Mouse (Mus musculus): ENCODE measurements around the gene Tssk2.

Tssk2 gene

DNA sequence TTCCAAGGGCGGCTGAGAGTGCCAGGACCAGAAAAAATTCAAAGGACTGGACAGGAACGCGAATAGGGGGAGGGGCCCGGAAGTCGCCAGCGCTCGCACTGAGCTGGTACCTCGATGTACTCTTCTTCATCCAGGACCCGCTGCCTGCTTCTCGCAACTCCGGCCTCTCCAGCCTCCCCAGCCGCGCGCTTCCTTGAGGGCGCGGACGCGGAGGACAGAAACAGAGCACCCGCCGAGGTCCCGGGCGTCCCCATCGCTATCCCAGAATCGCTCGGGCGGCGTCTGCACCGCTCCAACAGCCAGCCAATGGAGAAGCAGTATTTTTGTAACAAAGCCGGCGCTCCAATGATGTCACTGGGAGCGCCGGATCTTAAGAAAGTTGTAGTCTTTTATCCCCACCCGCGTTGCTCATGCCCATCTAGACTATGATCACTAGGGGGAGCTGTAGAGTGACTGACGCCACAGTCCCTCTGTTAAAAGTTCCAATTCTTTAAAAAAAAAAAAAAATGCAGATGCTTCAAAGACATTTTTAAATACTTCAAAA lies 12.7 kb downstream of the Tssk2 start, which contains the start of gene Ess2:
TSS of gene Ess2 (minus strand) at position 297 of the 544 bp plus-strand sequence.
- DNase-seq = peak; percentile 90

DNA sequence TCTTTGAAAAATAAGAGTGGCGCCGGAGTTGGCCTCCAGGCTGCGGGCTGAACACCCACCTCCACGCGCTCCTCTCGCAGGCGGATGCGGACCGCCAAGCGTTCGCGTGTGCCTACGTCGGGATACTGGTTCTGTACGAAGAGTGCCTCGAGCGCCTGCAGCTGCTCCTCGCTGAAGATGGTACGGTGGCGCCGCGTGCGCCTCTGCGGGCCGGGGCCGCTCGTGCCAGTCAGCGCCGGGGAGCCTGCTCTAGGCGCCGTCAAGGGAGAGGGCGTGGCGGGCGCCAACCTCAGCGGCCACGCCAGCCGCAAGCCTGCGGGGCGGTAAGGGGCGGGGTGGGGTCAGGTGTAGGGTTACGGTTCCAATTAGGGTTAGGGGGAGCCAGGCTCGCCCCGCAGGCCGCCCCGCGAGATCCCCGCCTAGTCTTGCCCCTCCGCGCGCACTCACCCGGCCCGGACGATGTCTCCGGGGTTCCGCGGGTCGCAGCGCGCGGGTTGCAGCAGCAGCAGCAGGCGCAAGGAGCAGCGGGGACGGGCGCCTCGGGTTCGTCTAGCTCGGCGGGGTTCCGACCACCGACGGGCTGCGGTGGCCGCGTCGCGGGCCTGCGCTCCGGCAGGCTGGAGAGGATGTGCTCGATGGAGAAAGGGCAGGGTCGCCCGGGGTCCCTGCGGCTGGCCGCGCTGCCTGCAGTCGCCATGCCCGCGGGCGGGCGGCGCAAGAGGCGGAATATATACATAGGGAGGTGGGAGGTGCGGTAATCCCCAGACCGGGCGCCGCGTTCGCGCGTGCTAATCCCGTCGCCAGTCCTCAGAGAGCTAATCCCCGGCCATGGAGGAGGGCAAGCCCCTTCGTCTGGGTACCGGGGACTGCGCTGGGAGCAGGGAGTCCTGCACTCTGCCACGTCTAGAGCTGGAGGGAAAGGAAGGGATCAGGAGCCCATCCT lies 16.1 kb downstream of the Tssk2 start, which contains the start of gene Gsc2:
TSS of gene Gsc2 (minus strand) at position 753 of the 943 bp plus-strand sequence.
- DNase-seq = peak; percentile 28

DNA sequence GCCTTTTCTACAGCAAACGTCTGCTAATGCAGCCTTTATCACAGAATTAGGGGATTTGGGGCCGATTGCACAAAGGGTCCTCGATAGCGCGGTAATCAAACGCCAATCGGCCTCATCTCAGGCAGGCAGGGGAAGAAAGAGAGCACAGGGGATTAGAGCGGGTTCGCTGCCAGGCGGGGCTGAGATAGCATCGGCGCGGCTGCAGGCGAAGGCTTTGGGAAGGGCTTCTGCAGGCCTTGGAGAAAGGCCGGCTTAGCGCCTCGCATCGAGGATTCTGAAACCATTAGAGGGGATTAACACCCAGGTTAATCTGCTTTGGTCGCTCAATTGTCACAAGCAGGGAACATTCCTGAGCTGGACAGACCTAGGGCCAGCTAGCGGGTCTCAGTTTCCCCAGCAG lies 22.1 kb downstream of the Tssk2 start:
- no peak for DNase-seq

DNA sequence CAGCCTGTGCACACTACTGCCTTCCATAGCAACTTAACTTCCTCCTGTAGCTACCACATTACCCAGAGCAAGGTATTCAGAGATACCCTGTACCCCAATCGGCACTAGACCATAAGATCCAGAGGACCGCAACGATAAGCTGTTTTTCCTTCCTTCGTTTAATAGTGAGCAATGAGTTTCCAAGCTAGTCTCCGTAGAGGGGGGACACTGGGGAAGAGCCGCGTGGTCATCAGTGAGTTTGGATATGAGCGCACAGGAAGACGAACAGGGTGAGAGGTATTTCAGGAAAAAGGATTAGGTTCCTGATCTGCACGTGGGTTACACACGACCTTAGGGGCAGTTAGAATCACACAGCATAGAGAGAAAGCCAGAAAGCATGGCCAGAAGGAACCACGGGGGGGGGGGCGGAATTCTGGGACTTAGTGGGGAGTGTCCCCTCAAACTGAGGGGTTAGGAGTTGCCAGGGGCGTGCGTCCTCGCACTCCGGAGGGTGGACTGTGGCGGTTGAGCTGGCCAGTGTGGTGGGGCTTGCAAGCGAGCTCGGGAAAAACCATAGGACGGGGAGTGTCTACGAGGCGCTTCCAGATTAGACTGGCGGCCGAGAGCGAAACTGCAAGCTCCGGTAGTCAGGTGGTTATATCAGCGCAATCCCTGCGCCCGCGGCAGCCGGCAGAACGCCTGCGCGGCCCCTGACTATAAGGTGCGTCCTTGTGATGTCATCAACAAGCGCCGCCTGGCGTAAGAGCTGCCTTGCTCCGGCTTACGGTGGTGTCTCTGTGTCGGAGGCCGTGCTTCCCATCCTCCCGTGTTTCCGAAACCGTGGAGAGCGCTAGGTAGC lies 23.1 kb downstream of the Tssk2 start:
- peak; percentile 93 for DNase-seq

DNA sequence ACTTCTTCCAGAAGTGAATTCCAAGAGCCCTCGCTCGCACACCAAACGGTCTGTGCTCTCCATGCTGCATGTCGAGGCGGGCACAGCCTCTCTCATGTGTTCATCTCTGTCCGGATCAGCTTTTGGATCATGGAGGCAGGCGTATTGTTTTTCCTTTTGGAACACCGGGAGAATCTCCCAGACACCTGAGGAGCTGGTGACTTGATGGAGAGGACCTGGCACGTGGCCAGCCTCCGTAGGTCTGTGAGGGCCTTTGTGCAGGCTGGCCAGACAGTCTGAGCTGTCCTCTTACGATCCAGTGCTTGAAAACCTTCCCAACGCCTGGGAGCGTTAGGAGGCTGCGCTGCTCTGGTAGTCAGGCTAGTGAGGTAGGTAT lies 23.7 kb downstream of the Tssk2 start:
- no peak for DNase-seq

DNA sequence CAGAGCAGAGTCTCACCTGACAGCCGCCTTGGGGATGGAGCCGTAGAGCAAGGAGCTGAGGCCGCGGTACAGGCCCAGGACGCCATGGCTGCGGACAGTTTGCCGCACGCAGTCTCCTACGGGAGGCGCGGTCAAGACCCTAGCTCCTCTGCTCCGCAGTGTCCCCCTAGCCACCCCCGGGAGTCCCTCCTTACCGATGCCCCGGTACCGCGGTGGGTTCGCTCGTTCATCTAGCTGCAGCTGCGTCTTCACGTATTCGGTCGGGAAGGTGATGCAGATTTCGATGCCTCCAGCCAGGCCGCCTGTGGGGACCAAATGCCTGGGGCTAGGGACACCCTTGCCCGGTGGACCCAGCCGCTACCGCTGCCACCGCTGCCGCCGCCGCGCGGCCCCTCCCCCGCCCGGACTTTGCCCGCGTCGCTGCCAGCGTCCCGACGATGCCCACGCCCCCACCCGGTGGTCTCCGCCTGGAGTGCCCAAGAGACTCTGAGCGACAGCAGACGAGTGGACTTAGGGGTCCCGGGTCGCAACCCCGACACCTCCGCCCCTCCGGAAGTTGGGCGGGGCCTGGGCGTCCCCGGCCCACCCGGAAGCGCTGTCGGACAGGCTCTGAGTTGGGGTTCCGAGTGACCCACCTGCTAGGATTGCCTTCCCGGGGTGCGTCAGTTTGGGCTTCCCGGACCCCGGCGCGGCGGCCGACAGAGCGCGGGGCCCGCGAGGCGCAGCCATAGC lies 29.1 kb downstream of the Tssk2 start:
- peak; percentile 57 for DNase-seq

DNA sequence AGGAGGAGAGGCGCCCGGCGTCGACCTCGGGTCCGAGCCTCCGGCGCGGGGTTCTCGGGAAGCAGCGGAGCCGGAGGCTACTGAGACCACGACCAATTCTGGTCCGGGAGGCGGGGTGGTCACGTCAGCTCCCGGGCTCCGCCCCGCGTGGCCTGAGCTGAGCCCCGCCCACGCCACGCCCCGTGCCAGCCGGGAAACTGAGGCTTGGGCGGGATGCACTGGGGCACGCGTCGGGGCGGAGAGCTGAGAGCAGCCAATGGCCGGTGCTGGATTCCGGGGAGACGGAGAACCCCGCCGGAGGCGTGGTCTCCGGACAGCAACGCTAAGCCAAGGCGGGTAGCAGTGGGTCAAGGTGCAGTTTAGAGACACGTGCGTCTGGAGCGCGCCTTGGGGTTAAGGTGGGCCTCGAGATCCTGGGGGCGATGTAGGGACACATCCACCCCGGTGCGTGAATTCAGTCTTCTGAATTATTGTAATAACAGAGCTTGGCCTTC lies 29.7 kb downstream of the Tssk2 start, which contains the start of gene Slc25a1:
TSS of gene Slc25a1 (minus strand) at position 133 of the 494 bp plus-strand sequence.
- peak; percentile 69 for DNase-seq

DNA sequence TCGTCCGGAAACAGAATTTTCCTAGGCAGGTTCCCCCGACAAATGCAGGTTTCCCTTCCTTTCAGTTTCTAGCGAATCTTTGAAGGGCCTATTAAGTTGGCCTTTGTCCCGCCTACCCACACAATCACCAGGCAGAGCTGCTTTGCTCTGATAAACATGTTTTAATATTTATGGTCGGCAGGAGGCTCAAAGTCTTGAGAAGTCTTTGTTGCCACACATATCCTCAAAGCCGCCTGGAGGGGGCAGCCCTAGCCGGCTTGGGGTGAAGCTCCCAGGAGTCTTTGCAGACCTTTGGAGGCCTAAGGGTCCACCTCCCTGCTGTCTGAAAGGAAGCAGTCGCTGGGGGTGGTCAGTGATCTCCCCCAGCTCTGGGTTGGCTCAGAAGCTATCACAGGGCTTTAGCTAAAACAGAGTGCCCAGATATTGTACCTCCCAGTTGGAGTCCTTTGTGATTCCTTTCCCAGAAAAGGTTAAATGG lies 30.2 kb downstream of the Tssk2 start:
- peak; percentile 76 for DNase-seq

DNA sequence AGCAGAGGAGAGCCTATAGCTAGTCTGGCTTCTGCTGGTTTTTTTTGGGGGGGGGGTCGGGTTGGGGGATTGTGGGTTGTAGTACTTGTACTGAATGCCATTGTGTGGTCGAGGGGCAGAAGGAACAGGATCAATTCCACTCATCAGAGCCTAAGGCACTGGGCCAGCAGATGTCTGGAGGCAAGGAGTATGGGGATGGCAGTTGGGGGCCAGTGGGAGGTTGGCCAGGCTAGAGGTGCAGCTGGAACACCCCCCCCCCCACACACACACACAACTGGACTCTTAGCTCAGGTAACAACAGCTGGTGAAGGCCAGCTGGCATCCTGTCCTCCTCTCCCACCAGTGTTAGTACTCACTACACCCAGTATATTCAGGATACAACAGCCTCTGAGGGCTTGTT lies 30.8 kb downstream of the Tssk2 start:
- no peak for DNase-seq

DNA sequence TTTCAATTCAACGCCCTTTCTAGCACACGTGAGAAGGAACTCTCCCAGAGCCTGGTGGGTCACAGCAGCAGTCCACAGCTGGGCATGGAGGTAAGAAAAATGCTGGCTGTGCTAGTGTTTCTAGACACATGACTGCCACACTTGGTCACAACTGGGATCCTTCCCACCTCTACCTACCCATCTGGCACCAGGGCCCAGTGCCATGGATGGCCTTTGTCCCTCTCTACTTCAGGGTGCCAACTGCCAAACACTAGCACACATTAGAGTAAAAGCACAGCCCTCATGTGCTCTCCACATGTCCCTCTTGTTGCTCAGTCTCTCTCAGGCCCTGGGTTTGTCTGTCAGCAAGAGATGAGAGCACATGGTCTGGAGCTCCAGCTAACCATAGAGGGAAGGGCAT lies 31.2 kb downstream of the Tssk2 start:
- no peak for DNase-seq

DNA sequence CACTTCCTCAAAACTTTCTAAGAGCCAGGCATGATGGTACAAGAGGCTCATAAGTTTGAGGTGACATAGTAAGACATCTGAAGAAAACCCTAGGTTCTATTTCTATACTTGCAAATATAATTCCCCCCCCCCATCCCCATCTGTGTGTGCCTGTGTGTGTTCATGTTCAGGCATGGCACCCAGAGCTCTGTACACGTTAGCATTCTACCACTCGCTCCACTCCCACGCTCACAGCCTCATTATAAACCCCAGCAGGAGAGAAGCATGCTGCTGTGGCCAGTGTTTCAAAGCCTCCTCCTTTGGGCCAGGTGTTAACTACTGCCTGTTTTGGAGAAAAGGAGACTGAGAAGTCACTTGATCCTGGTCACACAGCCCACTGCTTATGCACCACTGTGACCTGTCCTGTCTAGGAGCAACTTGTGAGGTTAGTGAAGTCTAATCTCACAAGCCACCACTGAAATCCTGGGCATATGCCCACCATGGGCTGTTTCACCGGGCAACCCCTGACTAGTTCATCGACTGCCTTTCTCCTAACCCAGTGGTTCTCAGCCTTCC lies 33.5 kb downstream of the Tssk2 start:
- DNase-seq = no peak

DNA sequence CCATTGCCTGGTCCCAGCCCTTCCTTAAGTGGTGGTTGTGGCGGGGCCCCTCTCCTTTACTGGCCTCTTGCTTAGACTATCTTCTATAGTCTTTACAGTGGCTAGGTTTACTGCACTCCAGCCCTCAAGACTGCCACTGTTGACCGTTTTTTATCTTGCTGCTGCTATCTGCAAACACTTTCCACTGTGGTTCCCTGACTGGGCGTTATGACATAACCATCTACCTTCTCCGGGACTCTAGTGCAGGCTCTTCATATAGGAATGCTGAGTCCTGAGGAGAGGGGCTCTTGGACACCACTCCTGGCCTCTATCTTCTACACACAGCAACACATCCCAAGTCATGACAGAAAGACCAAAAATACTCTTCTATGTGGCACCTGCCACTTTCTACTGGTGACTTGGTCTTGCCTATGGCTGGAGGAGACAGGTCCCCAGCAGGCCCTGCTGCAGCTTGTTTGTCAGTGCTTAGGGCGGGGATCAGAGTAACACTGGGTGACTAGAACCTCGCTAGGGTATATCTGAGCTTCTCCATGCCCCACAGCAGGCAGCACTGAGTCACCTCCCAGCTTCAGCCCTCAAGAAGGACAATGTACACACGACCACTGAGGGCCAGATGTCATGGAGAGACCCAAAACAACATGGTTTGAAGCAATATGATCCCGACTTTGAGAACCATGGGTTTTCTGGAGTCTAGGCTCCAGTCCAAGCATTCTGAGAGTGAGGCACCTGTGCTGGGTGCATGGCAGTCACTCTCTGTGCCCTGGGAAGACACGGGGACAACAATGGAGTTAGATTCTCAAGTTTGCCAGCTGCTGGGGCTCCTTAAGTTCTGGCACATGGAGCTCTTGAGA lies 35.4 kb downstream of the Tssk2 start:
- DNase-seq = no peak

DNA sequence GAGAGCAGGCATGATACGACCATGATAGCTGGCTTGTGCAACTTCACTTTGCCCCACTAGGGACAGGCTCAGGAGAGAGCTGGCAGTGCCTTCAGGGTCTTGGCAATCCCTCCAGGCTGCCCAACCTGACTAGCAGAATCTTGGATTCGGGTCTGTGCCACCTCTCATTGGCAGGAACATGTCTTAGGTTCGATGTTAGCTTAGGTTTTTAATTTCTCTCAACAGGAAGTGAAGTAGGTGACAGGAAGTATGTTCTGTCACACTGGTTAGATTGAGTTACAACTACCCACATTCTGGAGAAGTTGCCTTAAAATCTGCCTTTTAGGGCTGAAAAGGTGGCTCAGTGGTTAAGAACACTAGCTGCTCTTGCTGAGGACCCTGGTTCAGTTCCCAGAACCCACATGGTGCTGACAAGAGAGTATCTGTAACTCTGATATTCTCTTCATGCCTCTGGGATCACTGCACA lies 36.0 kb downstream of the Tssk2 start:
- no peak for DNase-seq

DNA sequence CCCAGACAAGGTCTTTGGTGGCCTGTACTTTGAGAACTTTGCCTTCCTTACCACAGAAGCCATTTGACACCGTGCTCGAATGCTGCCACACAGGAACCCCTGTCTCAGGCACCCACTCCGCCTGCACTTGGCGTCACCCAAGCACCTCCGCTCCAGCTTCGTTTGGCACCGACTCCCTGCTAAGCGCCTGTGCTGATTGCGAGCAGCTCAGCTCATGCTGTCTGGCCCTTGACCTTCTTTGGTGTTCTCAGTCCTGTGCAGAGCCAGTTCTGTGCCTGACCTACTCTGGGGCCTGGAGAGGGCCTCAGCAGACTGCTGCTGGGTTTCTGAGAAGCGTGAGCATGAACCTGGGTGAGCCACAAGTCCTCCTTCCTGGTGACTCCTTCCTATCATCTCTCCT lies 38.3 kb downstream of the Tssk2 start:
- no peak for DNase-seq

DNA sequence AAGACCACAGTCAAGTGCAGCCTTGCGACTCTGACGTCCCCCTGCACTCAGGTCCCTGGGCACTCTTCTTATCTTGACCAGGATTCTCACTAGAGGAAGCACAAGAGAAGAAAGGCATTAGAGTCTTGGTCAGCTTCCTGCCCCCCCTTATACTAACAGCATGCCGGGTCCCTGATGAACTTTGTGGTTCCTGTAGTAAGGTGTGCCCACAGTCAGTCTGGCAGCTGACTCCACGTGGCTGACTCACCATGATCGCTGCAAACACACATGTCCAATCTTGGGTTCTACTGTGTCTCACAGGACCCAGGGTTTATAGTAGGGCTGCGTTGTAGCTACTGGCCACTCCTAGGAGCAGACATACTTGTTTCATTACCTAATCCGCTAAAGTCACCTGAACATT lies 39.8 kb downstream of the Tssk2 start:
- DNase-seq = no peak

DNA sequence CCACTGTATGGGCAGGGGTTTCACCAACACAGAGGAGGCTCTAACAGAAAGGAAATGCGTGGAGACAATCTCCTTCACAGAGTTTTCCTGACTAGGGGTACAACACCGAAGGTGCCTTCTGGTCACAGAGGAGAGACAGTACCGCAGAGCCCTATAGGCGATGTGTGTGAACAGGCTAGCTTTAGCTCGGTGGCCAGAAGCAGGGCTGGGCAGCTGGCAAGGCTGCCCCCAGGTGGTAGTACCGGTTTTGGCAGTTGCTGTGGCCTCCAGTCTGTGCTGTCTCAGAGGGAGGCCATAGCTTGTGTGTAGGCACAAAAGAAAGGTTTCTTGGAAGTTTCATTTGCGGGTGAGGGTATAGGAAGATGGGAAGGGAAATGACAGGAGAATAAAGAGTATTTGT lies 40.4 kb downstream of the Tssk2 start:
- peak; percentile 70 for DNase-seq

DNA sequence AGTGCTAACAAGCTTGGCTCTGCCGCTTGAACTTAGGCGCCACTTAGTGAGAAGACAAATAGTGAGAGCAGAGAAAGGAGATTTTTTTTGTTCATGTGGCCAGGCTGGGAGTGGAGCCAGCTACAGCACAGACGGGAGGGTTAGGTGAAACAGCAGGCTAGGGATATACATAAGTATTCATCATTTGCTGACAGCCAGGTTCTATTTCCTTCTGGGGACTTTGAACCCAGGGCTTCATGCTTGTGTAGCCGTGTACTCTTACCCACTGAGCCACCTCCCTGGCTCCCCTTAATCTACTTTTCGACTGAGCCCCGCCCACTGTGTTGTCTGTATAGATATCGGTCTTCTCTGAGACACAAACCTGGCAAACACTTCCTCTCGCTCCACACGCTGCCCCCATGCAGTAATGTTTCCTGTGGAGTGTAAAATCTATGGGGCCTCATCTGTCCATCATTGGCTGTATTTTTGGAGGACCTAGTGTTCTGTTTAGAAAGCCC lies 40.9 kb downstream of the Tssk2 start:
- DNase-seq = no peak

DNA sequence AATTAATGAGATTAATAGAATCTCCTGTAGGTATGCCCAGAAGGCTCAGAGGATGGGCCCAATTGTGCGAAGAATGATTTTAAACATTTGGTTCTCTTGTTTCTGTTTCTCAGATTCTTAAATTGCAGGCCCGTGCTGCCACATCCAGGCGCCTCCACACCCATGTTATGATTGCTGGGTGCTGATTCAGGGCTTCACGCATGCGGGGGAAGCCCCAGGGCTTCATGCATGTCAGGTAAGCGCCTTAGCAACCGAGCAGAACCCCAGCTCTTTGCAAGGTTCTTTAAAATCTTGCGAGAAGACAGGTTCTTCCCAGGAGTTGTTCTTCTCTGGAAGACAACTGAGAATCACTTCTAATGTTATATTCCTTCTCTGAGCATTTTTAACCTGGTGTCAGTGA lies 45.0 kb downstream of the Tssk2 start:
- no peak for DNase-seq

DNA sequence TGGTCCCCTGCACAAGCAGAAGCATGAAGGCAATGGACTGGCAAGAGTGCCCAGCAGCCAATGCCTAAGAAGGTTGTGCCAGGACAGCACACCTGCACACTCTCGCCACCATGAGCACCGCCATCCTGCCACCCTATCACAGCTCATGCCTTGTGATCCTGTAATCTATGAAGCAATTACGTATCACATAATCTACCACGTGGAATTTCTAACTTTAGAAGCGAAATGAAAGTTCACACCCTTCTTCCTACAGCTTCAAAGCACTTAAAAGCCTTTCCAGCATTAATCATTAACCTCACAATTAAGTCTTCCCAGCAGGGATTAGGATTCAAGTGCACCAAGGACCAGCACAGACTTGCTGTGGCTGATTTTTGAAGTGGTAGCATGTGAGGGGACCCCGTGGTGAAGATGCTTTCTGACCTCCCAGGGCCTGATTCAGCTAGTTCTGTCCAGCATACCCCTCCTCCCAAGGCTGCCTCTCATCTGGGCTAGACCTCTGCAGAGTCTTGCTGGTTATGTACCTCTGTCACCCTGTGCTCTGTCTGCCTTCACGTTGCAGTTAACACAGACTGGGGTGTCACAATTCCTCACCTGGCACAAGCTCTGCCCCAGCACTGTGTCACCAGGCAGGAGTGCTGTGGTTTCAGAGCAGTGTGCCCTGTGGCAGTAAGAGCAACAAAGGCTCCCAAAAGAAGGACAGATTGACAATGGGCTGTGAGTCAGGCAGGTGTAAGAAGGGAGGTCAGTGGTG lies 46.8 kb downstream of the Tssk2 start:
- no peak for DNase-seq

DNA sequence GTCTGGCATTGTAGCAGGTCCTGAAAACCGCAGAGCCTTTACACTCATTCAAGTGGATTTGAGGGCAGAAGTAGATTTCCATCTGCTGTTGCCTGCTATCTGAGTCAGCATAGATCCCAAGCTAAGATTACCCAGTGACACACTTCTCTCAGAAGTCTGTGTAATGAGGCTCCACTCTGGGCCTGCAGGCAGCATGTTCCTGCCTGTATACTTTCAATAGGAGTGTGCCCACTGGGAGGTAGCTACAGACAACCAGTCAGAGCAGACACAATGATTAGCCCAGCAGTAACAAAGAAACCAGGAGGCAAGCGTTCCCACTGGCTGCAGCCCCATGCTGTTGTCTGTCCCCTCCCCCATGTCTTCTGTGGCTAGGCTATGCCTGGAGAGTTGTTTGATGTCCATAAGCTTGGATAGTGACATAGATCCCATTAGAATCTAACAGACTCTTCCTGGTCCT lies 51.0 kb downstream of the Tssk2 start:
- DNase-seq = no peak

Measured in thymus, postnatal 25 days (tissue).